Mouse (Mus musculus) heart, postnatal 0 days (tissue): ENCODE data around the gene Eef1e1.

Experiments
- CTCF ChIP-seq: IDR thresholded peaks from 2 replicates; pipeline ENCODE4 v1.5.1; 2016; ENCODE audit warnings: antibody characterized with exemption, control low read depth, low read depth
- EP300 ChIP-seq: IDR thresholded peaks from 2 replicates; pipeline ENCODE4 v1.6.1; 2016; ENCODE audit warnings: antibody characterized with exemption, low read depth

GRCm38 (mm10) chr13:38690845-38691244 is 32.0 kb upstream of the Eef1e1 start:
- no peak for TF ChIP-seq CTCF
- TF ChIP-seq EP300: no peak
